ENCODE assay signal across 29 mouse cellular contexts in the genomic region with DNA sequence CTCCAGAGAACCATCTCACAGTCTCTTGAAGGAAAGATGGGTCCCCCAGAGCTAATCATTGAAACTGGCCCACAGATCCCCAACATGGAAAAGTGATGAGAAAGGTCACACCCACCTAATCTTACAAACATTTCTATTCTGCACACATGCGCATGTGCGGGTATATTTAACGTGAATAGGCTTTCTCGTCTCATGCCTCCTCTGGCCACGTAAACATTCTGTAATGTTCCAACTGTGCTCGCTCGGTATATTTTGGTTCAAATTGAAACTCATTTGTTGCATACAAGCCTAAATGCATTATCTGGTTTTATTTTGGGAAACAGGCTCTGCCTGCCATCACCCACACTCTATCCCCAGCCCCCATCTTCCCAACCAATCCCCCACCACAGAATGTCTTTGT. TPM values are rescaled to one million over a fixed set of nuclear protein-coding genes. Genes with fewer than 3 reads are reported as not detected.
DNase-seq lines count a peak whose midpoint lies in the region; ATAC-seq and TF ChIP-seq lines count a peak whose summit lies in the region.
"Had no signal": no experiment of that assay in that cellular context is flagged by ENCODE, and none has a peak within 500 bp of the region (broad histone marks: within the 10 kb centered on the region; RNA-seq: fewer than 3 reads in every experiment).

No protein-coding gene starts in this region.

- H3K4me3 ChIP-seq in forebrain, embryonic 13.5 days, result no peak overlapping the region
- H3K4me3 ChIP-seq in forebrain, postnatal 0 days (ENCODE audit: low read depth, low read length), result no peak overlapping the region
- no peak overlapping the region for H3K4me3 ChIP-seq in heart, embryonic 11.5 days (ENCODE audit: low read depth, low read length)
- H3K4me3 ChIP-seq in hindbrain, embryonic 13.5 days, result no peak overlapping the region
- no peak overlapping the region for H3K4me3 ChIP-seq in hindbrain, embryonic 10.5 days
- peak overlapping the region; percentile 9; the same call in 1 of the 2 replicates for H3K4me3 ChIP-seq in heart, embryonic 16.5 days (ENCODE audit: low read length)
- H3K4me3 ChIP-seq: embryonic facial prominence, embryonic 12.5 days; forebrain, embryonic 12.5 days; gastrocnemius, adult 2 months; hindbrain, embryonic 12.5 days; limb, embryonic 15.5 days; liver, embryonic 13.5 days; midbrain, embryonic 13.5 days; neural tube, embryonic 15.5 days had no signal

- peaks cover 19% of the 10 kb centered on the region for H3K36me3 ChIP-seq in forebrain, embryonic 13.5 days (ENCODE audit: poor library complexity, severe bottlenecking)
- H3K36me3 ChIP-seq in forebrain, postnatal 0 days (ENCODE audit: insufficient read depth), result no peaks in the 10 kb centered on the region
- H3K36me3 ChIP-seq in heart, embryonic 11.5 days (ENCODE audit: control insufficient read depth, insufficient read depth, low read length), result 0 out of 2 replicates have a peak, but pooled peaks cover 3% of the 10 kb centered on the region
- peaks cover 12% of the 10 kb centered on the region for H3K36me3 ChIP-seq in hindbrain, embryonic 13.5 days
- peaks cover 28% of the 10 kb centered on the region for H3K36me3 ChIP-seq in hindbrain, embryonic 10.5 days
- no peaks in the 10 kb centered on the region for H3K36me3 ChIP-seq in heart, embryonic 16.5 days (ENCODE audit: control insufficient read depth, insufficient read depth)
- H3K36me3 ChIP-seq: G1E; liver, embryonic 13.5 days; neural tube, embryonic 15.5 days had no signal

- H3K27me3 ChIP-seq in forebrain, embryonic 13.5 days, result no peaks in the 10 kb centered on the region
- no peaks in the 10 kb centered on the region for H3K27me3 ChIP-seq in forebrain, postnatal 0 days (ENCODE audit: insufficient read depth, low read length)
- H3K27me3 ChIP-seq in heart, embryonic 11.5 days (ENCODE audit: control insufficient read depth, insufficient read depth, low read length), result no peaks in the 10 kb centered on the region
- no peaks in the 10 kb centered on the region for H3K27me3 ChIP-seq in hindbrain, embryonic 13.5 days
- no peaks in the 10 kb centered on the region for H3K27me3 ChIP-seq in hindbrain, embryonic 10.5 days (ENCODE audit: insufficient read depth, poor library complexity, severe bottlenecking)
- no peaks in the 10 kb centered on the region for H3K27me3 ChIP-seq in heart, embryonic 16.5 days (ENCODE audit: control insufficient read depth, insufficient read depth, low read length)
- H3K27me3 ChIP-seq: embryonic facial prominence, embryonic 12.5 days; forebrain, embryonic 12.5 days; hindbrain, embryonic 12.5 days; limb, embryonic 15.5 days; liver, embryonic 13.5 days; midbrain, embryonic 13.5 days; neural tube, embryonic 15.5 days had no signal

- H3K27ac ChIP-seq in forebrain, embryonic 13.5 days, result no peak overlapping the region
- H3K27ac ChIP-seq in forebrain, postnatal 0 days (ENCODE audit: low read depth, low read length), result no peak overlapping the region
- peak overlapping the region; percentile 70 for H3K27ac ChIP-seq in heart, embryonic 11.5 days (ENCODE audit: low read depth, low read length)
- peak overlapping the region; percentile 23; the same call in 1 of the 2 replicates for H3K27ac ChIP-seq in hindbrain, embryonic 13.5 days
- H3K27ac ChIP-seq in hindbrain, embryonic 10.5 days, result no peak overlapping the region
- H3K27ac ChIP-seq in heart, embryonic 16.5 days (ENCODE audit: low read length), result peak overlapping the region; percentile 71
- H3K27ac ChIP-seq: forebrain, embryonic 12.5 days; gastrocnemius, adult 2 months; hindbrain, embryonic 12.5 days; kidney, postnatal 0 days; limb, embryonic 15.5 days; liver, embryonic 13.5 days; macrophage; midbrain, embryonic 13.5 days; neural tube, embryonic 15.5 days had no signal

- H3K9ac ChIP-seq in forebrain, embryonic 13.5 days, result 0 out of 2 replicates have a peak overlapping the region, but pooled peaks have one; percentile 5
- no peak overlapping the region for H3K9ac ChIP-seq in forebrain, postnatal 0 days
- peak overlapping the region; percentile 34; the same call in 1 of the 2 replicates for H3K9ac ChIP-seq in heart, embryonic 11.5 days (ENCODE audit: low read depth, low read length)
- H3K9ac ChIP-seq in hindbrain, embryonic 13.5 days, result no peak overlapping the region
- peak overlapping the region; percentile 18; the same call in 1 of the 2 replicates for H3K9ac ChIP-seq in heart, embryonic 16.5 days (ENCODE audit: low read length)
- H3K9ac ChIP-seq: embryonic facial prominence, embryonic 12.5 days; forebrain, embryonic 12.5 days; hindbrain, embryonic 12.5 days; limb, embryonic 15.5 days; liver, embryonic 13.5 days; midbrain, embryonic 13.5 days; neural tube, embryonic 15.5 days had no signal

- H3K4me1 ChIP-seq in forebrain, embryonic 13.5 days, result peaks cover 22% of the 10 kb centered on the region
- H3K4me1 ChIP-seq in forebrain, postnatal 0 days (ENCODE audit: insufficient read depth), result no peaks in the 10 kb centered on the region; the same call in 1 of the 2 replicates
- H3K4me1 ChIP-seq in heart, embryonic 11.5 days (ENCODE audit: control insufficient read depth, insufficient read depth, low read length), result peaks cover 22% of the 10 kb centered on the region
- peaks cover 21% of the 10 kb centered on the region for H3K4me1 ChIP-seq in hindbrain, embryonic 13.5 days (replicated peaks)
- peaks cover under 1% of the 10 kb centered on the region for H3K4me1 ChIP-seq in hindbrain, embryonic 10.5 days (replicated peaks)
- H3K4me1 ChIP-seq in heart, embryonic 16.5 days (ENCODE audit: control insufficient read depth, insufficient read depth, low read length), result peaks cover 21% of the 10 kb centered on the region
- H3K4me1 ChIP-seq: hindbrain, embryonic 12.5 days; liver, embryonic 13.5 days had no signal

- no peak for ATAC-seq in forebrain, embryonic 13.5 days
- ATAC-seq in forebrain, postnatal 0 days, result no peak
- ATAC-seq in heart, embryonic 11.5 days (replicated peaks; ENCODE audit: insufficient number of reproducible peaks, low FRiP score, low TSS enrichment), result no peak
- ATAC-seq in hindbrain, embryonic 13.5 days (ENCODE audit: low FRiP score), result no peak
- 0 out of 2 replicates have a peak, but pooled peaks have one; percentile 41 for ATAC-seq in heart, embryonic 16.5 days (replicated peaks; ENCODE audit: extremely low read depth, insufficient read depth, low FRiP score)
- ATAC-seq: intestine, embryonic 16.5 days; midbrain, embryonic 13.5 days had no signal

- 0 out of 2 replicates have a peak, but pooled peaks cover 5% of the 10 kb centered on the region for H3K9me3 ChIP-seq in forebrain, embryonic 13.5 days (replicated peaks)
- H3K9me3 ChIP-seq in forebrain, postnatal 0 days (ENCODE audit: low read length), result no peaks in the 10 kb centered on the region
- no peaks in the 10 kb centered on the region for H3K9me3 ChIP-seq in heart, embryonic 11.5 days (replicated peaks; ENCODE audit: control insufficient read depth, low read length)
- 0 out of 2 replicates have a peak, but pooled peaks cover 3% of the 10 kb centered on the region for H3K9me3 ChIP-seq in hindbrain, embryonic 13.5 days
- no peaks in the 10 kb centered on the region for H3K9me3 ChIP-seq in hindbrain, embryonic 10.5 days
- no peaks in the 10 kb centered on the region for H3K9me3 ChIP-seq in heart, embryonic 16.5 days (replicated peaks; ENCODE audit: control insufficient read depth, low read length)
- H3K9me3 ChIP-seq: embryonic facial prominence, embryonic 12.5 days; forebrain, embryonic 12.5 days; G1E; hindbrain, embryonic 12.5 days; liver, embryonic 13.5 days; midbrain, embryonic 13.5 days; neural tube, embryonic 15.5 days had no signal

- H3K4me2 ChIP-seq in forebrain, embryonic 13.5 days, result no peak overlapping the region
- H3K4me2 ChIP-seq in forebrain, postnatal 0 days (ENCODE audit: low read depth), result no peak overlapping the region
- H3K4me2 ChIP-seq in heart, embryonic 11.5 days, result peak overlapping the region; percentile 49
- no peak overlapping the region for H3K4me2 ChIP-seq in hindbrain, embryonic 13.5 days
- peak overlapping the region; percentile 56 for H3K4me2 ChIP-seq in heart, embryonic 16.5 days (ENCODE audit: low read depth, low read length)
- H3K4me2 ChIP-seq: embryonic facial prominence, embryonic 12.5 days; forebrain, embryonic 12.5 days; hindbrain, embryonic 12.5 days; limb, embryonic 15.5 days; liver, embryonic 13.5 days; midbrain, embryonic 13.5 days; neural tube, embryonic 15.5 days had no signal

- 89% methylated on average over 7 of the region's 7 CpGs for WGBS in forebrain, embryonic 13.5 days
- WGBS in forebrain, postnatal 0 days, result 81% methylated on average over 7 of the region's 7 CpGs
- WGBS in heart, embryonic 11.5 days (ENCODE audit: insufficient replicate concordance), result 66% methylated on average over 7 of the region's 7 CpGs
- 91% methylated on average over 7 of the region's 7 CpGs for WGBS in hindbrain, embryonic 13.5 days
- 96% methylated on average over 7 of the region's 7 CpGs for WGBS in hindbrain, embryonic 10.5 days
- WGBS in heart, embryonic 16.5 days, result 46% methylated on average over 7 of the region's 7 CpGs

- DNase-seq in forebrain, postnatal 0 days, result no peak
- DNase-seq in heart, adult 18-20 months, result no peak
- DNase-seq in hindbrain, embryonic 10.5 days (ENCODE audit: low spot score), result no peak
- DNase-seq in urinary bladder, postnatal 25 days (ENCODE audit: low spot score), result no peak
- DNase-seq: adrenal gland, adult 8-10 months; cerebellum, adult 8-10 months; cerebellum, postnatal 36 days; gastrocnemius, adult 2 months; kidney, adult 8-10 months; kidney, postnatal 4 days; liver, embryonic 13.5 days; lung, adult 2 months; lung, postnatal 10 days; retina, postnatal 1 day; right cerebral cortex, postnatal 14 days had no signal

- TF ChIP-seq CTCF in forebrain, postnatal 0 days (IDR thresholded peaks at IDR 0.05; ENCODE audit: low read depth), result no peak

RNA-seq across cellular contexts. Expression of gene Bcl9, which starts 16.3 kb away (rescaled TPM):
- 101 and 105 TPM in 2 replicates for polyA plus RNA-seq in forebrain, embryonic 13.5 days (2015; fragmentation: Nextera tagmentation; extraction: Ambion mirVana)
- 32.5 and 46.4 TPM in 2 replicates for total RNA-seq in forebrain, postnatal 0 days (2014; rRNA removed)
- polyA plus RNA-seq in forebrain, postnatal 0 days (2015; fragmentation: Nextera tagmentation; extraction: Ambion mirVana), result 48.3 and 62.8 TPM in 2 replicates
- 38.5 and 40.8 TPM in 2 replicates for polyA plus RNA-seq in heart, embryonic 11.5 days (2014; fragmentation: Nextera tagmentation; extraction: Ambion mirVana)
- total RNA-seq in heart, adult 18-20 months (2021), result 10 to 100 TPM; 14.2 to 17.9 TPM
- 86.4 and 89.0 TPM in 2 replicates for polyA plus RNA-seq in hindbrain, embryonic 13.5 days (2015; fragmentation: Nextera tagmentation; extraction: Ambion mirVana)
- 52.3 and 71.6 TPM in 2 replicates for polyA plus RNA-seq in hindbrain, embryonic 10.5 days (2016; fragmentation: Nextera tagmentation; extraction: Ambion mirVana)
- 29.9 and 31.4 TPM in 2 replicates for polyA plus RNA-seq in heart, embryonic 16.5 days (2015; fragmentation: Nextera tagmentation; extraction: Ambion mirVana)

Comparison
In these comparisons a context has a peak if more than half of its experiments do, and no peak if none do; other contexts are left out.
1. H3K27ac ChIP-seq: peak in heart, embryonic 11.5 days (single experiment), hindbrain, embryonic 13.5 days (single experiment) and heart, embryonic 16.5 days (single experiment); none in forebrain, embryonic 13.5 days (single experiment), forebrain, postnatal 0 days (single experiment) and hindbrain, embryonic 10.5 days (single experiment).
2. H3K9ac ChIP-seq: peak in forebrain, embryonic 13.5 days (single experiment), heart, embryonic 11.5 days (single experiment) and heart, embryonic 16.5 days (single experiment); none in forebrain, postnatal 0 days (single experiment) and hindbrain, embryonic 13.5 days (single experiment).
3. H3K4me2 ChIP-seq: peak in heart, embryonic 11.5 days (single experiment) and heart, embryonic 16.5 days (single experiment); none in forebrain, embryonic 13.5 days (single experiment), forebrain, postnatal 0 days (single experiment) and hindbrain, embryonic 13.5 days (single experiment).